Mouse (Mus musculus) megakaryocyte-erythroid progenitor cell, adult 5 weeks (primary cell): ENCODE data around the gene Ccdc30. TPM values are rescaled to one million over a fixed set of nuclear protein-coding genes. Genes with fewer than 3 reads are reported as not detected.

ENCODE experiments used
- polyA plus RNA-seq: library from polyadenylated mRNA; stranded (reverse); fragments of >175 nt; gene quantifications from 2 replicates; pipeline ENCODE4 v1.2.3, GENCODE M21; 2012

Gene Ccdc30
- polyA plus RNA-seq = 0.10 and 0.79 TPM in 2 replicates

DNA sequence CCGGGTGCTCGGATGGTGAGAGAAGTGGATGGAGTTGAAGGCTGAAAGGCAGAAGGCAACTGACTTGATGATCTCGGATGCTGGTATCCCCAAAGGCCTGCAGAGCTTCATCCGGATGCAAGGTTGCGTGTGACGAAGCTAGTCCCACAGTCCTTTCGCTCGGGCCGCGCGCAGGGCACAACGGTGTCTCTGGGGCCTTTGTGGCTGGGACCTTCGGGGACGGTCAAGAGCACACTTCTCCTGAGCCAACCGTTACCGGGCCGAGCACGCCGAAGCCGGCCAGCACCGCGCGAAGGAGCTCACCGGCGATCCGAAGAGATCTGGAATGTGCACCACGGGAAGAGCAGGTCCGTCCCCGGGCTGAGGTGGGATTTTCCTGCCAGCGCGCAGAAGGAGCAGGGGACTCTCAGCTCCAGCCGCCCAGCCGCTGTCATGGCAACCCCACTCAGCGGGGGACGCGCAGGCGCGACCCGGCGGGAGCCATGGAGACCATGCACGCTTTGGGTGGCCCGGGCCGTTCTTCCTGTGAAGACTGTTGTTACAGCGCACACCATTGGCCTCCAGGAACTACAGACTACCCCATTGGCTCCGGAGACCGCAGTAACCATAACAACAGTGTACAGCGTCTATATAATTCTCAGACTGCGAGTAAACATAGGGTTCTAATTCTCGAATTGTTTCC lies at the start of gene Ccdc30:
Gene Ccdc30, minus strand, starts transcription at position 450 of the 682 bp plus-strand sequence.

GRCm38 (mm10) chr4:119422294-119422964 lies 7.1 kb upstream of the Ccdc30 start, which contains the start of the genes Ppcs and Zmynd12:
Gene Ppcs (minus strand): TSS chr4:119422420.
Gene Zmynd12 (plus strand): TSS chr4:119422814.

DNA sequence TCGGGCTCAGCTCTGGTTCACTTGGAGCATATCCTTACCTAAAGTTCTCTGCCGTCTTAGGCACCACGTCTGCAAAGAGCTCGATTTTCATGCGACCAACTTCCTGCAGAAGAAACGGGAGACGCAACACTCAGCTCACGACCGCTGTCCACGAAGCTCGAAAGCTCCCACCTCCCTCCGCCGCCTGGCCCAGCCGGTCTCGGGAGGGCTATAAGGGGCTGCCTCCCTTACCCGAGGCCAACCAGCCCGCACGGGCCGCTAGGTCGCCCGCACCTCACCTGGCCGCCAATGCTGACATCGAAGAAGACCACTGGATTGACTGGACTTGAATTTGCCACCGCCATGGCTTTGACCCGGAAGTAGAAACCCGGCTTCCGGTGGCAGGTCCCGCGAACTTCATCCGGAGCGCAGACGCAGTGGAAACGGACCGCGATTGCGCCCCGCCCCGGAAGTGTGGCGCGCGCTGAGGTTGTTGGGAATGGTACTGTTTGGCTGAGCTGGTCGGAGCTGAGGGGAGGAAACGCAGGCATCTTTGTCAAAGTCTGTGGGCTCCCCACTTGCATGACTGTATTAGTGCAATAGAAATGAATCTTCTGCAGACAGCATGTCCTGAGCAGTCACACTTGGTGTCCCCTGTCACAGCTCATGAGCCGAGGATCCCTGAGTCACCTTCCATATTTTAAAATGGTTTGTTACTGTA lies 95.0 kb downstream of the Ccdc30 start, which contains the start of gene Ppih:
Gene Ppih, minus strand, starts transcription at position 416 of the 700 bp plus-strand sequence.

DNA sequence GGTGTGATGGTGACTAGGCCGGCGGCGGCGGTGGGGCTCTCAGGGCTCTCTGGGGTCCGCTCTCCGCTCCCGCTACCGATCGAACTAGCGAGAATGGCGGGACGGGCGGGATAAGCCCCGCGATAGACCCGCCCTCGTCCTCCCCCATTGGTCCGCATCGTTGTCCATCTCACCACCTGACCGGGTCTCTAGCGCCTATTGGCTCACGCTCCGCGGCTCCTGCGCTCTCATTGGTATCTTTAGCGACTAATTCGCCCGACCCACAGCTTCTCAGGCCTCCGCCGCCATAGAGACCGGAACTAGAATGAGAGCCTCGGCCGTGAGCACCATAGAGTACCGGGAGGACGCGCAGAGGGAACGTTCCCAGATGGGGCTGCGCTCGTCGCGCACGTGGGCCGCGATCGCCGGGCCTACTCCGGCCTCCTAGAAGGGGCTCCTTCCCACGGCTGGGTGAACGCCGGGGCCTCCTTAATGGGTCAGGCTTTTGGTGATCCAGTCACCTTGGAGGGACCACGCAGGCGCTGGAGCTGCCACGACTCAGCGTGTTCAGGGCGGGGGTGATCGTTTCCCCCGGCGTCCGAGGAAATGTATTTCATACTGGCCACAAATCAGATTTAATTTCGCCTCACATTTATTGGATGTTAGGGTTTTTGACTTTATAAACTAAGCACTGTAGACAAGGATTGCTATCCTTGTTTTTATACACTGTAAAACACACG lies 120.7 kb downstream of the Ccdc30 start, which contains the start of gene Ybx1:
Gene Ybx1, minus strand, starts transcription at position 190 of the 719 bp plus-strand sequence.

Other genes with a start within 250 kb of the Ccdc30 start
- gene Zfp691, start 241.3 kb downstream of the Ccdc30 start, polyA plus RNA-seq = 5.0 and 5.8 TPM in 2 replicates
- gene Ermap, start 225.5 kb downstream of the Ccdc30 start, polyA plus RNA-seq = 16.4 and 22.6 TPM in 2 replicates
- gene Svbp, start 220.2 kb downstream of the Ccdc30 start, polyA plus RNA-seq = 112 and 123 TPM in 2 replicates
- not detected in 2 replicates for gene Tmem269, start 197.3 kb downstream of the Ccdc30 start, polyA plus RNA-seq
- gene AU022252, start 182.8 kb downstream of the Ccdc30 start, polyA plus RNA-seq = 5.1 and 9.7 TPM in 2 replicates
- gene P3h1, start 182.6 kb downstream of the Ccdc30 start, polyA plus RNA-seq = 15.2 and 19.0 TPM in 2 replicates
- not detected in 2 replicates for gene Cldn19, start 160.1 kb downstream of the Ccdc30 start, polyA plus RNA-seq
- 2,148 and 2,363 TPM in 2 replicates for gene Ybx1, start 120.9 kb downstream of the Ccdc30 start, polyA plus RNA-seq
- 2.2 and 2.7 TPM in 2 replicates for gene Ppih, start 95.0 kb downstream of the Ccdc30 start, polyA plus RNA-seq
- gene Ppcs, start 6.9 kb upstream of the Ccdc30 start, polyA plus RNA-seq = 4.2 and 6.6 TPM in 2 replicates
- gene Zmynd12, start 7.3 kb upstream of the Ccdc30 start, polyA plus RNA-seq = 0.03 and 0.09 TPM in 2 replicates
- gene Rimkla, start 77.1 kb upstream of the Ccdc30 start, polyA plus RNA-seq = not detected in 2 replicates
- gene Foxj3, start 121.5 kb upstream of the Ccdc30 start, polyA plus RNA-seq = 9.5 and 13.4 TPM in 2 replicates
- gene Frg2f1, start 124.0 kb upstream of the Ccdc30 start, polyA plus RNA-seq = 9.3 and 13.4 TPM in 2 replicates
- gene Guca2a, start 222.2 kb upstream of the Ccdc30 start, polyA plus RNA-seq = not detected in 2 replicates
- not detected in 2 replicates for gene Guca2b, start 243.4 kb upstream of the Ccdc30 start, polyA plus RNA-seq